ENCODE assay signal across 16 mouse cellular contexts in the genomic region with DNA sequence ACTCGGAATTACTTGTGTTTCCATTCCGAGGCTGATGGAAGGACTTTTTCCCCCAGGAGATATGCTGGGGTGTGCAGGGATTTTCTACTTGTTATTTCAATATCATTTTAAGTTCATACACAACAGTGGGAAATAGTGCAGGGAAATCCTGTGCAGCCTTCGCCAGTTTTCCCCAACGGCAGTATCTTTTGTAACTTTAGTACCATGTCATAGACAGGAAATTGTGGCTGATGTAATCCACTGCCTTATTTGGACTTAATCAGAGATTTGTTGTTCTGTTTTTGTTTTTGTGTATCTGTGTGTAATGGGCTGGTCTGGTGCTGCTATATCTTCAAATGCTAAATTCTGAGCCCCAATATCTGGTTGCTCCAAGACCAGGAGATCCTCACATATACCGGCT.
DNase-seq lines count a peak whose midpoint lies in the region; ATAC-seq and TF ChIP-seq lines count a peak whose summit lies in the region.
"Had no signal": no experiment of that assay in that cellular context is flagged by ENCODE, and none has a peak within 500 bp of the region (broad histone marks: within the 10 kb centered on the region; RNA-seq: fewer than 3 reads in every experiment).

No protein-coding gene starts in this region.

- no peak for ATAC-seq in kidney, embryonic 16.5 days (ENCODE audit: low FRiP score, low TSS enrichment)
- no peak for ATAC-seq in midbrain, postnatal 0 days (ENCODE audit: low FRiP score)
- no peak for ATAC-seq in midbrain, embryonic 15.5 days (replicated peaks)
- no peak for ATAC-seq in stomach, embryonic 16.5 days (ENCODE audit: insufficient read depth, low FRiP score)

- peak overlapping the region; percentile 66; the same call in 1 of the 2 replicates for H3K27ac ChIP-seq in kidney, embryonic 16.5 days (ENCODE audit: low read length)
- no peak overlapping the region for H3K27ac ChIP-seq in midbrain, postnatal 0 days (ENCODE audit: low read depth, low read length)
- H3K27ac ChIP-seq in midbrain, embryonic 15.5 days: no peak overlapping the region
- peak overlapping the region; percentile 29; the same call in 1 of the 2 replicates for H3K27ac ChIP-seq in stomach, embryonic 16.5 days (ENCODE audit: low read length)
- H3K27ac ChIP-seq: embryonic facial prominence, embryonic 13.5 days; forebrain, embryonic 10.5 days; hindbrain, embryonic 12.5 days; liver, embryonic 14.5 days; midbrain, embryonic 12.5 days; neural tube, embryonic 12.5 days had no signal

- H3K9ac ChIP-seq in kidney, embryonic 16.5 days (replicated peaks; ENCODE audit: low read length): no peak overlapping the region
- H3K9ac ChIP-seq in midbrain, postnatal 0 days (replicated peaks; ENCODE audit: low read length, poor library complexity, severe bottlenecking): no peak overlapping the region
- no peak overlapping the region for H3K9ac ChIP-seq in midbrain, embryonic 15.5 days
- H3K9ac ChIP-seq in stomach, embryonic 16.5 days (ENCODE audit: low read length): no peak overlapping the region
- H3K9ac ChIP-seq: embryonic facial prominence, embryonic 13.5 days; hindbrain, embryonic 12.5 days; liver, embryonic 14.5 days; midbrain, embryonic 12.5 days; neural tube, embryonic 12.5 days had no signal

- 48% methylated on average over 5 of the region's 5 CpGs for WGBS in kidney, embryonic 16.5 days
- WGBS in midbrain, postnatal 0 days: 62% methylated on average over 5 of the region's 5 CpGs
- 67% methylated on average over 5 of the region's 5 CpGs for WGBS in midbrain, embryonic 15.5 days
- WGBS in stomach, embryonic 16.5 days: 65% methylated on average over 5 of the region's 5 CpGs

- H3K4me3 ChIP-seq in kidney, embryonic 16.5 days (ENCODE audit: low read length): no peak overlapping the region
- no peak overlapping the region for H3K4me3 ChIP-seq in midbrain, postnatal 0 days (ENCODE audit: low read depth, low read length)
- no peak overlapping the region for H3K4me3 ChIP-seq in midbrain, embryonic 15.5 days
- H3K4me3 ChIP-seq in stomach, embryonic 16.5 days (replicated peaks; ENCODE audit: low read length): no peak overlapping the region
- H3K4me3 ChIP-seq: embryonic facial prominence, embryonic 13.5 days; forebrain, embryonic 10.5 days; hindbrain, embryonic 12.5 days; midbrain, embryonic 12.5 days; neural tube, embryonic 12.5 days had no signal

- peaks cover 10% of the 10 kb centered on the region; the same call in 1 of the 2 replicates for H3K4me1 ChIP-seq in kidney, embryonic 16.5 days (ENCODE audit: insufficient read depth, low read length)
- H3K4me1 ChIP-seq in midbrain, postnatal 0 days (ENCODE audit: insufficient read depth, low read length): no peaks in the 10 kb centered on the region
- peaks cover 3% of the 10 kb centered on the region; the same call in 1 of the 2 replicates for H3K4me1 ChIP-seq in midbrain, embryonic 15.5 days
- H3K4me1 ChIP-seq in stomach, embryonic 16.5 days (ENCODE audit: control insufficient read depth, insufficient read depth, low read length): no peaks in the 10 kb centered on the region
- H3K4me1 ChIP-seq: hindbrain, embryonic 12.5 days; midbrain, embryonic 12.5 days; neural tube, embryonic 12.5 days had no signal

- no peak for TF ChIP-seq CTCF in midbrain, postnatal 0 days (IDR thresholded peaks at IDR 0.05)

- no peaks in the 10 kb centered on the region for H3K9me3 ChIP-seq in kidney, embryonic 16.5 days (ENCODE audit: low read length)
- no peaks in the 10 kb centered on the region for H3K9me3 ChIP-seq in midbrain, postnatal 0 days (ENCODE audit: low read length)
- no peaks in the 10 kb centered on the region for H3K9me3 ChIP-seq in midbrain, embryonic 15.5 days
- no peaks in the 10 kb centered on the region for H3K9me3 ChIP-seq in stomach, embryonic 16.5 days (replicated peaks; ENCODE audit: control insufficient read depth, low read length)
- H3K9me3 ChIP-seq: embryonic facial prominence, embryonic 13.5 days; forebrain, embryonic 10.5 days; hindbrain, embryonic 12.5 days; midbrain, embryonic 12.5 days; neural tube, embryonic 12.5 days had no signal

- no peaks in the 10 kb centered on the region for H3K36me3 ChIP-seq in kidney, embryonic 16.5 days (ENCODE audit: insufficient read depth, low read length)
- H3K36me3 ChIP-seq in midbrain, postnatal 0 days (ENCODE audit: insufficient read depth, low read length): no peaks in the 10 kb centered on the region
- no peaks in the 10 kb centered on the region for H3K36me3 ChIP-seq in midbrain, embryonic 15.5 days (replicated peaks)
- H3K36me3 ChIP-seq in stomach, embryonic 16.5 days (ENCODE audit: control insufficient read depth, insufficient read depth, low read length): no peaks in the 10 kb centered on the region
- H3K36me3 ChIP-seq: embryonic facial prominence, embryonic 13.5 days; forebrain, embryonic 10.5 days; hindbrain, embryonic 12.5 days; midbrain, embryonic 12.5 days; neural tube, embryonic 12.5 days had no signal

- peak; percentile 43 for DNase-seq in heart, adult 8-10 months (ENCODE audit: low spot score)
- DNase-seq in heart, postnatal 4 days: no peak
- no peak for DNase-seq in kidney, postnatal 36 days
- peak; percentile 10 for DNase-seq in midbrain, postnatal 0 days (ENCODE audit: low spot score)
- no peak for DNase-seq in right cerebral cortex, adult 18-20 months
- DNase-seq: cerebellum, adult 18-20 months; gastrocnemius, postnatal 25 days had no signal

- no peaks in the 10 kb centered on the region for H3K27me3 ChIP-seq in kidney, embryonic 16.5 days (ENCODE audit: insufficient read depth, low read length)
- H3K27me3 ChIP-seq in midbrain, postnatal 0 days (ENCODE audit: insufficient read depth, low read length): no peaks in the 10 kb centered on the region
- no peaks in the 10 kb centered on the region for H3K27me3 ChIP-seq in midbrain, embryonic 15.5 days (replicated peaks)
- no peaks in the 10 kb centered on the region for H3K27me3 ChIP-seq in stomach, embryonic 16.5 days (ENCODE audit: control insufficient read depth, insufficient read depth, low read length)
- H3K27me3 ChIP-seq: embryonic facial prominence, embryonic 13.5 days; hindbrain, embryonic 12.5 days; midbrain, embryonic 12.5 days; neural tube, embryonic 12.5 days had no signal

- H3K4me2 ChIP-seq in kidney, embryonic 16.5 days (replicated peaks; ENCODE audit: low read depth, low read length): no peak overlapping the region
- H3K4me2 ChIP-seq in midbrain, postnatal 0 days (ENCODE audit: low read depth, low read length, poor library complexity, severe bottlenecking): no peak overlapping the region
- no peak overlapping the region for H3K4me2 ChIP-seq in midbrain, embryonic 15.5 days
- no peak overlapping the region for H3K4me2 ChIP-seq in stomach, embryonic 16.5 days (ENCODE audit: low read depth, low read length)
- H3K4me2 ChIP-seq: embryonic facial prominence, embryonic 13.5 days; hindbrain, embryonic 12.5 days; midbrain, embryonic 12.5 days; neural tube, embryonic 12.5 days had no signal

Comparison
In these comparisons a context has a peak if more than half of its experiments do, and no peak if none do; other contexts are left out.
1. DNase-seq: peak in heart, adult 8-10 months (single experiment) and midbrain, postnatal 0 days (single experiment); none in heart, postnatal 4 days (single experiment), kidney, postnatal 36 days (0 of 2) and right cerebral cortex, adult 18-20 months (single experiment).
2. H3K27ac ChIP-seq: peak in kidney, embryonic 16.5 days (single experiment) and stomach, embryonic 16.5 days (single experiment); none in midbrain, postnatal 0 days (single experiment) and midbrain, embryonic 15.5 days (single experiment).